Mouse (Mus musculus) MEL (cell line): ENCODE measurements around the gene Fer. TPM values are rescaled to one million over a fixed set of nuclear protein-coding genes. Genes with fewer than 3 reads are reported as not detected.
"Not testable (repeated sequence)": the region's sequence is repeated elsewhere in the genome, so short reads cannot be mapped to it uniquely, and the experiment has no call there.

Source experiments
- DNase-seq: peaks from one replicate; pipeline ENCODE4 v3.0.0; 2011; ENCODE audit warnings: low read depth, low spot score
- H3K27ac ChIP-seq: 2 replicates; pipeline ENCODE4 v1.5.1; 2012; ENCODE audit warnings: low read depth, mild to moderate bottlenecking, control low read depth, low read length, moderate library complexity; ENCODE audit not compliant: control insufficient read depth
- H3K27me3 ChIP-seq, 2 experiments: fragments of 150-350 bp in 1 of 2; sonication (generic) in 1 of 2; 2 replicates each; pipeline ENCODE4 v1.6.1; 2012; ENCODE audit warnings: low read length in 2 of 2, mild to moderate bottlenecking in 2 of 2, improper control_type of control experiment in 1 of 2, moderate library complexity in 1 of 2; ENCODE audit not compliant: insufficient read depth in 2 of 2, control insufficient read depth in 1 of 2
- H3K36me3 ChIP-seq, 2 experiments: 2 replicates each; pipeline ENCODE4 v1.6.1; 2012 to 2014; ENCODE audit warnings: low read length in 2 of 2, improper control_type of control experiment in 1 of 2, inconsistent platforms in 1 of 2, mild to moderate bottlenecking in 1 of 2; ENCODE audit not compliant: insufficient read depth in 2 of 2, control insufficient read depth in 1 of 2
- H3K4me1 ChIP-seq, 2 experiments: fragments of 150-350 bp in 1 of 2; sonication (generic) in 1 of 2; 2 replicates each; pipeline ENCODE4 v1.6.1; 2012; ENCODE audit warnings: low read length in 2 of 2, improper control_type of control experiment in 1 of 2, mild to moderate bottlenecking in 1 of 2; ENCODE audit not compliant: insufficient read depth in 2 of 2, control insufficient read depth in 1 of 2
- H3K4me3 ChIP-seq, 2 experiments: fragments of 150-350 bp in 1 of 2; sonication (generic) in 1 of 2; 2 replicates each; pipeline ENCODE4 v1.5.1; 2012; ENCODE audit warnings: low read depth in 2 of 2, low read length in 2 of 2, mild to moderate bottlenecking in 2 of 2, moderate library complexity in 2 of 2, control low read depth in 1 of 2, improper control_type of control experiment in 1 of 2; ENCODE audit not compliant: control insufficient read depth in 1 of 2, insufficient read depth in 1 of 2
- H3K79me2 ChIP-seq: 2 replicates; pipeline ENCODE4 v1.6.1; 2012; ENCODE audit warnings: mild to moderate bottlenecking, low read length, moderate library complexity; ENCODE audit not compliant: control insufficient read depth, poor library complexity, insufficient read depth
- H3K9ac ChIP-seq: 2 replicates; pipeline ENCODE4 v1.6.1; 2012; ENCODE audit warnings: low read depth, mild to moderate bottlenecking, control low read depth, low read length, moderate library complexity; ENCODE audit not compliant: control insufficient read depth, poor library complexity, severe bottlenecking
- H3K9me3 ChIP-seq: fragments of 150-350 bp; sonication (generic); replicated peaks from 2 replicates; pipeline ENCODE4 v1.6.1; 2012; ENCODE audit warnings: mild to moderate bottlenecking, low read length, improper control_type of control experiment, moderate library complexity; ENCODE audit not compliant: insufficient read depth
- CHD1 ChIP-seq: IDR thresholded peaks from 2 replicates; pipeline ENCODE4 v1.6.1; 2012; ENCODE audit warnings: low read depth, mild to moderate bottlenecking, inconsistent platforms, low read length, improper control_type of control experiment
- CTCF ChIP-seq, 3 experiments: IDR thresholded peaks in 2 of 3; conservative IDR thresholded peaks in 1 of 3; 2 replicates each; pipeline ENCODE4 v1.5.1; 2011 to 2012; ENCODE audit warnings: low read length in 3 of 3, low read depth in 2 of 3, mild to moderate bottlenecking in 2 of 3, improper control_type of control experiment in 1 of 3, inconsistent platforms in 1 of 3, mixed read lengths in 1 of 3, moderate library complexity in 1 of 3; ENCODE audit not compliant: control insufficient read depth in 1 of 3, insufficient read depth in 1 of 3, poor library complexity in 1 of 3, severe bottlenecking in 1 of 3
- EP300 ChIP-seq, 2 experiments: IDR thresholded peaks; 2 replicates each; pipeline ENCODE4 v1.6.1; 2011; ENCODE audit warnings: improper control_type of control experiment in 2 of 2, low read length in 2 of 2, low read depth in 1 of 2, mild to moderate bottlenecking in 1 of 2
- GABPA ChIP-seq: IDR thresholded peaks from 2 replicates; pipeline ENCODE4 v1.6.1; 2012; ENCODE audit warnings: low read depth, mild to moderate bottlenecking, inconsistent platforms, low read length, improper control_type of control experiment, moderate library complexity
- GATA1 ChIP-seq: IDR thresholded peaks from 2 replicates; pipeline ENCODE4 v1.6.1; 2011; ENCODE audit warnings: low read depth, low read length, improper control_type of control experiment
- KAT2A ChIP-seq: conservative IDR thresholded peaks from 2 replicates; pipeline ENCODE4 v1.6.1; 2012; ENCODE audit warnings: low read depth, low read length, improper control_type of control experiment, inconsistent platforms
- MAFK ChIP-seq: IDR thresholded peaks from 2 replicates; pipeline ENCODE4 v1.6.1; 2011; ENCODE audit warnings: low read depth, mild to moderate bottlenecking, low read length, improper control_type of control experiment, borderline replicate concordance
- MYB ChIP-seq: IDR thresholded peaks from 2 replicates; pipeline ENCODE4 v1.6.1; 2011; ENCODE audit warnings: mild to moderate bottlenecking, low read depth, low read length, improper control_type of control experiment
- MYC ChIP-seq: IDR thresholded peaks from 2 replicates; pipeline ENCODE4 v1.6.1; 2011; ENCODE audit warnings: low read depth, mild to moderate bottlenecking, low read length, improper control_type of control experiment, moderate library complexity
- NELFE ChIP-seq: IDR thresholded peaks from 2 replicates; pipeline ENCODE4 v1.6.1; 2011; ENCODE audit warnings: low read depth, low read length, improper control_type of control experiment
- POLR2AphosphoS2 ChIP-seq: IDR thresholded peaks from 2 replicates; pipeline ENCODE4 v1.6.1; 2011; ENCODE audit warnings: low read length, improper control_type of control experiment
- POLR2AphosphoS5 ChIP-seq: IDR thresholded peaks from 2 replicates; pipeline ENCODE4 v1.6.1; 2012; ENCODE audit warnings: low read depth, borderline replicate concordance, mild to moderate bottlenecking, inconsistent platforms, low read length, moderate library complexity, mixed read lengths
- RAD21 ChIP-seq: IDR thresholded peaks from 2 replicates; pipeline ENCODE4 v1.6.1; 2011; ENCODE audit warnings: mild to moderate bottlenecking, low read depth, low read length, improper control_type of control experiment
- RCOR1 ChIP-seq: IDR thresholded peaks from 2 replicates; pipeline ENCODE4 v1.6.1; 2012; ENCODE audit warnings: low read depth, mild to moderate bottlenecking, inconsistent platforms, low read length, improper control_type of control experiment
- SMC3 ChIP-seq: IDR thresholded peaks from 2 replicates; pipeline ENCODE4 v1.6.1; 2011; ENCODE audit warnings: low read depth, low read length, improper control_type of control experiment
- TAL1 ChIP-seq: IDR thresholded peaks from 2 replicates; pipeline ENCODE4 v1.6.1; 2012; ENCODE audit warnings: mild to moderate bottlenecking, inconsistent platforms, low read length, moderate library complexity, mixed read lengths
- TBP ChIP-seq: IDR thresholded peaks from 2 replicates; pipeline ENCODE4 v1.8.0; 2011; ENCODE audit warnings: low read depth, low read length, improper control_type of control experiment
- UBTF ChIP-seq: IDR thresholded peaks from 2 replicates; pipeline ENCODE4 v1.6.1; 2012; ENCODE audit warnings: low read depth, mild to moderate bottlenecking, inconsistent platforms, low read length, improper control_type of control experiment, moderate library complexity, borderline replicate concordance; ENCODE audit not compliant: insufficient read depth
- USF1 ChIP-seq: IDR thresholded peaks from 2 replicates; pipeline ENCODE4 v1.6.1; 2014; ENCODE audit warnings: low read depth, mild to moderate bottlenecking, inconsistent platforms, low read length, improper control_type of control experiment, moderate library complexity
- USF2 ChIP-seq, 2 experiments: IDR thresholded peaks; 2 replicates each; pipeline ENCODE4 v1.6.1; 2011 to 2012; ENCODE audit warnings: improper control_type of control experiment in 2 of 2, low read length in 2 of 2, borderline replicate concordance in 1 of 2, inconsistent platforms in 1 of 2, low read depth in 1 of 2, mild to moderate bottlenecking in 1 of 2; ENCODE audit not compliant: insufficient read depth in 1 of 2
- ZMIZ1 ChIP-seq: IDR thresholded peaks from 2 replicates; pipeline ENCODE4 v1.6.1; 2012; ENCODE audit warnings: low read depth, mild to moderate bottlenecking, inconsistent platforms, low read length, improper control_type of control experiment, moderate library complexity
- polyA plus RNA-seq, 2 experiments: library from polyadenylated mRNA; stranded (reverse) in 1 of 2; unstranded in 1 of 2; fragments of >175 nt in 1 of 2; fragments of >200 nt in 1 of 2; gene quantifications; 2 replicates each; pipeline versions ENCODE4 v1.2.1 to v1.2.4; 2012; ENCODE audit warnings: low replicate concordance in 2 of 2, low read depth in 1 of 2; ENCODE audit not compliant: insufficient read length in 2 of 2, insufficient read depth in 1 of 2, missing spikeins in 1 of 2
- total RNA-seq: library from RNA; depleted of rRNA; stranded (reverse); fragments of 300-350 nt; gene quantifications from 2 replicates; pipeline ENCODE4 v1.2.3, GENCODE M21; 2012

Fer gene
- total and polyA plus RNA-seq, 3 experiments = 8.5 to 11.2 TPM; not detected in 1

- Histone ChIP-seq H3K4me3 (no peak overlapping the region), H3K9me3 (no peaks in the 10 kb centered on the region), H3K27me3 (no peaks in the 10 kb centered on the region), H3K9ac (no peak overlapping the region), H3K4me1 (peaks cover 0 to 4% of the 10 kb centered on the region in 2 experiments; a peak in 3 of 4 replicates), H3K36me3 (peaks cover 0 to 4% of the 10 kb centered on the region in 2 experiments; a peak in 2 of 4 replicates), H3K27ac (no peak overlapping the region), H3K79me2 (peaks cover 2% of the 10 kb centered on the region; the same call in 1 of the 2 replicates)
- no peak for DNase-seq
- no peak for TF ChIP-seq MYC
- no peak for TF ChIP-seq USF2 (IDR thresholded peaks at IDR 0.05; ENCODE audit: borderline replicate concordance in 1 of 2, insufficient read depth in 1 of 2, low read depth in 1 of 2, low read length in 2 of 2)
- TF ChIP-seq TBP = no peak
- no peak for TF ChIP-seq GABPA
- TF ChIP-seq ZMIZ1 = no peak
- TF ChIP-seq NELFE = no peak
- TF ChIP-seq MAFK = no peak
- no peak for TF ChIP-seq GATA1
- no peak for TF ChIP-seq CHD1
- no peak for TF ChIP-seq TAL1
- no peak for TF ChIP-seq MYB
- TF ChIP-seq USF1 = no peak
- no peak for TF ChIP-seq CTCF (IDR thresholded peaks at IDR 0.05 in 2 of 3, conservative IDR thresholded peaks at IDR 0.05 in 1 of 3; ENCODE audit: control insufficient read depth in 1 of 3, insufficient read depth in 1 of 3, low read depth in 2 of 3, low read length in 3 of 3, poor library complexity in 1 of 3, severe bottlenecking in 1 of 3)
- no peak for TF ChIP-seq KAT2A
- no peak for TF ChIP-seq POLR2AphosphoS5
These were observed 17.9 kb upstream of the Fer start for GRCm38 (mm10) chr17:63844936-63845335.

- H3K27me3 ChIP-seq, H3K9me3 ChIP-seq, H3K4me3 ChIP-seq, DNase-seq, H3K79me2 ChIP-seq, H3K36me3 ChIP-seq, H3K27ac ChIP-seq, H3K9ac ChIP-seq: not testable (repeated sequence)
- H3K4me1 ChIP-seq = peaks cover 0 to 10% of the 10 kb centered on the region in 2 experiments; a peak in 3 of 4 replicates
These were observed 17.1 kb upstream of the Fer start for GRCm38 (mm10) chr17:63845766-63846165.

DNA sequence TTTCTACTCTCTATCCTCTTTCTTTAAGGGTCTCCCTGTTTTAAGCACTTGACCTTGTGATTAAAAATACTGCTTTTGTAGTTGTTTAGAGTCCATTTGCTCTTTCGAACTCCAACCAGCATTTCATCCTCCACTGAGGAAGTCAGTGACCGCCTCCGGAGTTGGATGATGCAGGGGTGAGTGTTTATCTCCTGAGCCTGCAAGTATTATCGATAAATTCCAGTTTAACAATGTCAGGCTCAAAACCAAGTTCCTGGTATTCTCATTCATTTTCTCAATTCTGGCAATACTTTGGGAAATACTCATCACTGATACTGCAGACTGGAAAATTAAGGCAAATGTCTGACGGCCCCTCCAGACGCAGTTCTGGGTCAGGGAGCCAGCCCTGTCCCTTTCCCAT, 13.7 kb upstream of the Fer start:
- Histone ChIP-seq H3K9ac (peak overlapping the region; percentile 98), H3K9me3 (no peaks in the 10 kb centered on the region), H3K27me3 (no peaks in the 10 kb centered on the region), H3K4me3 (peak overlapping the region; percentile 90 to 99), H3K27ac (peak overlapping the region; percentile 79), H3K4me1 (peaks cover 0 to 10% of the 10 kb centered on the region in 2 experiments; a peak in 3 of 4 replicates), H3K36me3 (peaks cover 0 to 8% of the 10 kb centered on the region in 2 experiments; a peak in 2 of 4 replicates), H3K79me2 (peaks cover 2% of the 10 kb centered on the region; the same call in 1 of the 2 replicates)
- TF ChIP-seq NELFE (no peak), RCOR1 (peak; percentile 5; the same call in 1 of the 2 replicates), KAT2A (no peak), SMC3 (no peak), POLR2AphosphoS2 (no peak), GATA1 (peak; percentile 62), EP300 (IDR thresholded peaks at IDR 0.05; ENCODE audit: low read depth in 1 of 2, low read length in 2 of 2) (peak; percentile 25; a peak in 2 of 4 replicates), UBTF (no peak), RAD21 (no peak), ZMIZ1 (no peak), POLR2AphosphoS5 (no peak), MYB (no peak)
- DNase-seq = no peak
